Mouse (Mus musculus): ENCODE data around the gene Def8. TPM values are rescaled to one million over a fixed set of nuclear protein-coding genes. Genes with fewer than 3 reads are reported as not detected.
A peak's percentile ranks its signal among the peaks of the same experiment; 100 is the strongest.

The Def8 gene
- total RNA-seq (2014; rRNA removed) (35.8 and 41.4 TPM in 2 replicates), polyA plus RNA-seq (2015; fragmentation: Nextera tagmentation; extraction: Ambion mirVana) (35.0 and 36.4 TPM in 2 replicates)

DNA sequence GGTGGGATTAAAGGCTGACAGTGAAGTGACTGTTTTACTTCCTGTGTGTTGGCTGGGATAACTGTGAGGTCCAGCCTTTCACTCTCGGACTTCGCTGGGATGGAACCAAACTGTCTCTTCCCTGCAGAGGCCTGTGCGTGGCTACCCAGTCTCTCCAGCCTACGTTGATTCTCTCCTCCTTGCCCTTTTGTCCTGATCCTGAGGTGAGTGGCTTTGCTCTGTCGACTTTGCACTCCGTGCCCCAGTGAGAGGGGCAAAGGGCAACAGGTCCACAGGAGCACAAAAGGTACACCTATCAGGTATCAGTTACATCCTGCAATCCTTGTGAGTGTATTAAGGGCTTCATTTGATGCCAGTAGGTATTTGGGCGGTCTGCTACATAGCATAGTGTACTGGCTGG is at the start of gene Def8:
TSS of gene Def8 (plus strand) at position 87 of the 400 bp plus-strand sequence.
- H3K4me3 ChIP-seq (ENCODE audit: low read depth, low read length): no peak within 1 kb of the TSS
- peak within 1 kb of the TSS; percentile 62; the same call in 1 of the 2 replicates for H3K27ac ChIP-seq (ENCODE audit: low read depth, low read length)
- no peak within 1 kb of the TSS for H3K4me2 ChIP-seq (ENCODE audit: low read depth)
- no peak within 1 kb of the TSS for H3K9ac ChIP-seq
- DNase-seq (no peak), ATAC-seq (no peak)
- no peak for TF ChIP-seq CTCF (IDR thresholded peaks at IDR 0.05; ENCODE audit: low read depth)
- H3K9me3 ChIP-seq (ENCODE audit: low read length): peaks cover 15% of the 10 kb centered on the region; the same call in 1 of the 2 replicates
- H3K4me1 ChIP-seq (ENCODE audit: insufficient read depth): no peaks in the 10 kb centered on the region
- 80% methylated on average over 7 of the region's 7 CpGs for WGBS
- H3K36me3 ChIP-seq (ENCODE audit: insufficient read depth): peaks cover 40% of the 10 kb centered on the region
- H3K27me3 ChIP-seq (ENCODE audit: insufficient read depth, low read length): no peaks in the 10 kb centered on the region

DNA sequence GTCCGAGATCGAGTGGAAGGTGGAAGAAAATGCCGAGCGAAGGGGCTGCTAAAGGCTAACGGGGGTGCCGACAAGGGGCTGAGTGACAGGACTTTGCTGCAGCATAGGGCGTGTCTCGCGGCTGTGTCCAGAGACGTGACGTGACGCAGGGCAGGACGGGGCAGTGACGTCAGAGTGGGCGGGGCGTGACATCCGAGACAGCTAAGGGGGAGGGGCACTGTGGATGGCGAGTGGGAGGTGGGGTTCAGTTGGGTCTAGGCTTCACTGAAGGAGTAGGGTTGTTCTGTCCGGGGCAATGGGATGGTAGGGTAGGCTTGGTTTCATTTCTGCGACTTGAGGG is 49.1 kb upstream of the Def8 start:
- WGBS: 3% methylated on average over 20 of the region's 20 CpGs
- no peak for TF ChIP-seq CTCF (IDR thresholded peaks at IDR 0.05; ENCODE audit: low read depth)
- Histone ChIP-seq H3K9me3 (ENCODE audit: low read length) (no peaks in the 10 kb centered on the region), H3K4me3 (ENCODE audit: low read depth, low read length) (peak overlapping the region; percentile 96), H3K27ac (ENCODE audit: low read depth, low read length) (peak overlapping the region; percentile 93), H3K4me1 (ENCODE audit: insufficient read depth) (peaks cover 8% of the 10 kb centered on the region; the same call in 1 of the 2 replicates), H3K9ac (peak overlapping the region; percentile 90), H3K27me3 (ENCODE audit: insufficient read depth, low read length) (no peaks in the 10 kb centered on the region), H3K4me2 (ENCODE audit: low read depth) (peak overlapping the region; percentile 63), H3K36me3 (ENCODE audit: insufficient read depth) (peaks cover 14% of the 10 kb centered on the region)
- ATAC-seq: peak; percentile 61
- peak; percentile 91 for DNase-seq

DNA sequence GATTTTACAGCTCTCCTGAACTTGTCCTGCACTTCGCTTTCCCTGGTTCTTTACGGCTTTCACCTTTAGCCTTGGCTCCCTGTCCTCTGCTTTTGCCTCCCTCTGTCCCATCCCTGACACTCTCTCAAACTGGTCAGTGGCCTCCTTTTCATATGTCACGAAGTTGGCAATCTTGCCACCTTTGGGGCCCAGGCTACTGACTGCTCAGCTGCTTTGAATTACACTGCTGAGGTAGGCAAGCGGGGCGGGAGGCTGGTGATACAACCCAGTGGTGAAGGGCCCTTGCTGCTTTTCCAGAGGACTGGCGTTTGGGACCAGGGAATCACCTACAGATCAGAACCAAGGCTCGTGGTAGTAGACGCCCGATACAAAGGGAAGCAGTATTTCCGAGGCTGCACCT is 47.6 kb upstream of the Def8 start:
- Histone ChIP-seq H3K9ac (no peak overlapping the region), H3K4me3 (ENCODE audit: low read depth, low read length) (no peak overlapping the region), H3K27me3 (ENCODE audit: insufficient read depth, low read length) (no peaks in the 10 kb centered on the region), H3K27ac (ENCODE audit: low read depth, low read length) (no peak overlapping the region), H3K4me2 (ENCODE audit: low read depth) (no peak overlapping the region), H3K9me3 (ENCODE audit: low read length) (no peaks in the 10 kb centered on the region), H3K4me1 (ENCODE audit: insufficient read depth) (peaks cover 8% of the 10 kb centered on the region; the same call in 1 of the 2 replicates), H3K36me3 (ENCODE audit: insufficient read depth) (0 out of 2 replicates have a peak, but pooled peaks cover 4% of the 10 kb centered on the region)
- no peak for TF ChIP-seq CTCF (IDR thresholded peaks at IDR 0.05; ENCODE audit: low read depth)
- DNase-seq (no peak), ATAC-seq (no peak)
- 76% methylated on average over 10 of the region's 10 CpGs for WGBS

DNA sequence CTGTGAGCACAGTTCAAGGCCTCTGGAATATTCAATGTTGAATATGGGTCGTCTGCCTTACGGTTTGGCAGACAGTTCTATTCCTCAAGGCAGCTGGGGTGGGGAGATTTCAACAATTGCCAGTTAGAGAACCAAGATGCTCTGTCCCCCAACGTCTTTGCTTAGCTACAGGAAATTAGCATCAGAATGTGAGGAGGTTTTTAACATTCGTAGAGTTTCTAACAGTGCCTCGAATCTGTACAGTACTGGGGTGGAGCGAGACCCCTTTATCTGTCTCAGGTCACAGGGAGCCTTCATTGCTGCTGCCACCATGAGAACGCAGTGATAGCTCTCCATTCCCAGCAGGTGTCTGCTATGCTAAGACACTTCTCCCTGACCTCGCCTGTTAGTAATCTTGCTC is 47.2 kb upstream of the Def8 start:
- WGBS: 46% methylated on average over 8 of the region's 8 CpGs
- ATAC-seq (no peak), DNase-seq (no peak)
- no peak overlapping the region for H3K9ac ChIP-seq
- peaks cover 5% of the 10 kb centered on the region; the same call in 1 of the 2 replicates for H3K36me3 ChIP-seq (ENCODE audit: insufficient read depth)
- no peak overlapping the region for H3K4me2 ChIP-seq (ENCODE audit: low read depth)
- H3K27me3 ChIP-seq (ENCODE audit: insufficient read depth, low read length): no peaks in the 10 kb centered on the region
- no peak overlapping the region for H3K27ac ChIP-seq (ENCODE audit: low read depth, low read length)
- peaks cover 8% of the 10 kb centered on the region; the same call in 1 of the 2 replicates for H3K4me1 ChIP-seq (ENCODE audit: insufficient read depth)
- H3K9me3 ChIP-seq (ENCODE audit: low read length): no peaks in the 10 kb centered on the region
- TF ChIP-seq CTCF (IDR thresholded peaks at IDR 0.05; ENCODE audit: low read depth): no peak
- no peak overlapping the region for H3K4me3 ChIP-seq (ENCODE audit: low read depth, low read length)

DNA sequence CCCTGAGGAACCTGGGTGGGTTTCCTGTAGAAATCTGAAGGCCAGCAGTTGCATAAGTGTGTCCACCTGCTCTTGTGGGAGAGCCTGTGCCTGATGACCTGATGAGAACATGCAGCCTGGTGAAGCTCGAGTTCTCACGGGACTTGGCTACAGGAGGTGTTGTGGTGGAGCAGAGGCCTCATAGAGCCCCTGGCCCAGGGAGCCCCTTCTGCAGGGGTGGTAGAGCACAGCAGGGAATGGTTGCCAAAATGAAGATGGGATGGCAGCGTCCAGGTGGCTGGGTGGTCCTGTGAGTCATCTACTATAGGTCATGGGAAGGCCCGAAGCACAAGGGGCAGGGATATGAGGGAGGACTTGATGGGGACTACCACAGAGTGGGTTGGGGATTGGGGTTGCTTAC is 41.6 kb upstream of the Def8 start:
- 91% methylated on average over 4 of the region's 4 CpGs for WGBS
- Histone ChIP-seq H3K36me3 (ENCODE audit: insufficient read depth) (peaks cover 54% of the 10 kb centered on the region), H3K4me1 (ENCODE audit: insufficient read depth) (no peaks in the 10 kb centered on the region), H3K27me3 (ENCODE audit: insufficient read depth, low read length) (no peaks in the 10 kb centered on the region), H3K27ac (ENCODE audit: low read depth, low read length) (no peak overlapping the region), H3K9me3 (ENCODE audit: low read length) (no peaks in the 10 kb centered on the region), H3K9ac (no peak overlapping the region), H3K4me3 (ENCODE audit: low read depth, low read length) (no peak overlapping the region), H3K4me2 (ENCODE audit: low read depth) (no peak overlapping the region)
- ATAC-seq: no peak
- no peak for DNase-seq
- TF ChIP-seq CTCF (IDR thresholded peaks at IDR 0.05; ENCODE audit: low read depth): no peak

DNA sequence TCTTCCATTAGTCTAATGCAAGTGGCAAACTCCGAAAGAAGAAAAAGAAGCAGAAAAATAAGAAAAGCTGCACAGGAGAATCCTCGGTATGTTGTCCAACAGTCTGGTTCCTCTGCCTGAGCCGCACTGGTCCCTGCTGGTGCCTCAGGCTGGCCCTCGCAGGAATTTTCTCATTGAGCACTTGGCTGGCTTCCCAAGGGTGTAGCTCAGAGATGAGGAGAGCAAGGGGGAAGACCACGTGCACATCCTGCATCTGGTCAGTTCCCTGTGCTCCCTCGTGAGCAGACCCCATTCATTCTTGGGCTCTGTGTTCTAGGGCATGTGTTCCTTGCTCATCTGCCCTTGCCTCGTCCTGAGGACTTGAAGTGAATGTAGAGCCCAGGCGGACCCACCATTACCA is 40.8 kb upstream of the Def8 start:
- WGBS: 86% methylated on average over 8 of the region's 8 CpGs
- no peak overlapping the region for H3K27ac ChIP-seq (ENCODE audit: low read depth, low read length)
- peaks cover 57% of the 10 kb centered on the region for H3K36me3 ChIP-seq (ENCODE audit: insufficient read depth)
- H3K9me3 ChIP-seq (ENCODE audit: low read length): no peaks in the 10 kb centered on the region
- TF ChIP-seq CTCF (IDR thresholded peaks at IDR 0.05; ENCODE audit: low read depth): no peak
- ATAC-seq: no peak
- H3K27me3 ChIP-seq (ENCODE audit: insufficient read depth, low read length): no peaks in the 10 kb centered on the region
- no peak overlapping the region for H3K4me2 ChIP-seq (ENCODE audit: low read depth)
- H3K4me1 ChIP-seq (ENCODE audit: insufficient read depth): no peaks in the 10 kb centered on the region
- H3K9ac ChIP-seq: no peak overlapping the region
- no peak overlapping the region for H3K4me3 ChIP-seq (ENCODE audit: low read depth, low read length)
- DNase-seq: no peak

DNA sequence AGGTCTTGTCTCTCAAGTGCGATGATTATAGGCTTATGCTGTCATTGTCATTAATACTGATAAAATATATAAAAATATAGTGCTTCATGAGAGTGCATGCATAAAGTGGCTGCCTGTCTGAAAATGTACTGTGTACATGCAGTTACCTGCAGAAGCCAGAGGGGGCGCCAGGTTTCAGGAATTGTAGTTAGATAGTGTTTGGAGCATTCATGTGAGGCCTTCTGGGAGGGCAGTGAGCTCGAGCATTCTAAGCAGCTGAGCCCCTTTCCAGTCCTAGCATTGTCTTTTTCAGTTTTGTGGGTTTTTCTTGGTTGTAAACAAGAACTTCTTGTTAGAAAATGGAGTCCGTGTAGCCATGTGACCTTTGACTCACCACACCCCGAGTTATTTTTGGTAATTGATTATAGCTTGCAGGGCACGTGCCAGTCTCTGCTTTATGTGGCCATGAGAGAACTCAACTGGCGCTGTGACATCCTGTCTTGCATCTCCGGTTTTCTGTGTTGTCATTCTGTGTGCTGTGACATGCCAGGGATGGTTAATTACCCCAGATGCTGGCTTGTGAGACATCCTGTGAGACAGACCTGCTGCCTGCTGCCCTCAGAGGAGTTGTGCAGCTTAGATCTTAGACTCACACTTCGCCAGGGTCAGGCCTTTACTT is 38.3 kb upstream of the Def8 start:
- H3K9me3 ChIP-seq (ENCODE audit: low read length): no peaks in the 10 kb centered on the region
- peaks cover 82% of the 10 kb centered on the region for H3K36me3 ChIP-seq (ENCODE audit: insufficient read depth)
- H3K27ac ChIP-seq (ENCODE audit: low read depth, low read length): no peak overlapping the region
- H3K4me1 ChIP-seq (ENCODE audit: insufficient read depth): no peaks in the 10 kb centered on the region
- H3K4me2 ChIP-seq (ENCODE audit: low read depth): no peak overlapping the region
- H3K4me3 ChIP-seq (ENCODE audit: low read depth, low read length): no peak overlapping the region
- DNase-seq (peak; percentile 54), ATAC-seq (peak; percentile 53; the same call in 1 of the 2 replicates)
- H3K9ac ChIP-seq: no peak overlapping the region
- no peaks in the 10 kb centered on the region for H3K27me3 ChIP-seq (ENCODE audit: insufficient read depth, low read length)
- peak; percentile 74 for TF ChIP-seq CTCF (IDR thresholded peaks at IDR 0.05; ENCODE audit: low read depth)
- WGBS: 65% methylated on average over 9 of the region's 9 CpGs

Measured in forebrain, postnatal 0 days (tissue).